Comparison of ENCODE assay signal across 9 mouse cellular contexts in the genomic region with DNA sequence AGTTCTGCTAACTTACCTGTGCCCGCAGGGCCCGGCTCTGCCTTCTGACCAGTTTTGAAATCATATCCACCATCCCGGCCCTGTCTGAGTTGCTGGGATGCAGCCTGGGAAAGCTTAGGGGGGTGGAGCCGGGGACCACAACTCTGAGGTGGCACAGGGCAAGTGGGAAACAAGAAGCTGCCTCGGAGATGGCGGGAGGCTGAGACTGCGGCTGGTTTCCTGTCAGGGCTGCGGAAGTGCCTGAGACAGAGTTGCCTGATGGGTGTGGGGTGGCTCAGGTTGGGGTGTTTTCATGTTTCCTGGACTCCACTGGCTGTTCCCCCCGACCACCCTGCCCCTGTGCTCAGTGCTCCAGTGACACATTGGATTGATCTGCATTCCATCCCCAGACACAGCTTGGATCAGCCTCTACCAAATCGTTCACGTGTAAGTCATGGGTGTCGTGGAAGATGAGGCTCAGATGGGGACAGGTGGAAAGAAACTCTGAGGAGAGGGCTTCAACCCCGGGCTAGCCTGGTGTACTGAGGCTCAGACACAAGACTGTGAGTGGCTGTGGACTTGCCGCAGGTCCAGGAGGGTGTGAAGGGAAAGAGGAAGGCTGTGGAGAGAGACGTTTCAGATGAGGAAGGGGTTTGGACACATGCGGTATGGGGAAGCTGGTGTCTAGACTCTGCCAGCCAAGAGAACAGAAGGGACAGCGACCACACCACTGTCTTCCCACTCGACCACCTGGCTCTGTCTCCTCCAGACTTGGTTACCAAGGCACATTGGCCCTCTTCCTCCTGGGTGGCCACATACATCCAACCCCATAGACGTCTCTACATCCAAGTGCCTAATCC. TPM values are rescaled to one million over a fixed set of nuclear protein-coding genes. Genes with fewer than 3 reads are reported as not detected.
DNase-seq lines count a peak whose midpoint lies in the region; ATAC-seq lines count a peak whose summit lies in the region.
"Had no signal": no experiment of that assay in that cellular context is flagged by ENCODE, and none has a peak within 500 bp of the region (broad histone marks: within the 10 kb centered on the region; RNA-seq: fewer than 3 reads in every experiment).

No protein-coding gene starts in this region.

- peak; percentile 61 for DNase-seq in layer of hippocampus, adult 9-11 months
- no peak for DNase-seq in layer of hippocampus, adult 9-10 months (ENCODE audit: low spot score)
- peak; percentile 72 for DNase-seq in thymus, postnatal 0 days (ENCODE audit: low spot score)
- no peak for DNase-seq in c-Kit-positive CD71-positive TER-119-positive erythroid progenitor cells, embryonic 14.5 days (ENCODE audit: low spot score)
- no peak for DNase-seq in urinary bladder, adult 18-20 months (ENCODE audit: low spot score in 2 of 2)
- no peak for DNase-seq in right cerebral cortex, postnatal 25 days
- DNase-seq: heart, adult 2 months had no signal

- peak; percentile 84 for ATAC-seq in activated CD4-positive, CD25-positive, alpha-beta regulatory T cell, adult 4 months
- ATAC-seq in megakaryocyte, adult 5-6 weeks (ENCODE audit: poor library complexity, severe bottlenecking): peak; percentile 77

RNA-seq across cellular contexts. Expression of a gene that starts 18.8 kb away (rescaled TPM):
- 10 to 100 TPM; 25.5 to 33.2 TPM for polyA plus RNA-seq in activated CD4-positive, CD25-positive, alpha-beta regulatory T cell, adult 4 months (2017; shearing (Covaris generic))
- 20.1 and 20.5 TPM in 2 replicates for total RNA-seq in megakaryocyte, adult 5-6 weeks (2015)
- total RNA-seq in megakaryocyte, adult 5-6 weeks (2017): 20.1 and 21.9 TPM in 2 replicates
- 20.0 and 20.4 TPM in 2 replicates for polyA plus RNA-seq in thymus, postnatal 0 days (2015; fragmentation: Nextera tagmentation; extraction: Ambion mirVana)

Comparison
In these comparisons a context has a peak if more than half of its experiments do, and no peak if none do; other contexts are left out.
1. DNase-seq: peak in layer of hippocampus, adult 9-11 months (single experiment) and thymus, postnatal 0 days (single experiment); none in layer of hippocampus, adult 9-10 months (single experiment), c-Kit-positive CD71-positive TER-119-positive erythroid progenitor cells, embryonic 14.5 days (single experiment), urinary bladder, adult 18-20 months (0 of 2) and right cerebral cortex, postnatal 25 days (single experiment).